In the genomic region with DNA sequence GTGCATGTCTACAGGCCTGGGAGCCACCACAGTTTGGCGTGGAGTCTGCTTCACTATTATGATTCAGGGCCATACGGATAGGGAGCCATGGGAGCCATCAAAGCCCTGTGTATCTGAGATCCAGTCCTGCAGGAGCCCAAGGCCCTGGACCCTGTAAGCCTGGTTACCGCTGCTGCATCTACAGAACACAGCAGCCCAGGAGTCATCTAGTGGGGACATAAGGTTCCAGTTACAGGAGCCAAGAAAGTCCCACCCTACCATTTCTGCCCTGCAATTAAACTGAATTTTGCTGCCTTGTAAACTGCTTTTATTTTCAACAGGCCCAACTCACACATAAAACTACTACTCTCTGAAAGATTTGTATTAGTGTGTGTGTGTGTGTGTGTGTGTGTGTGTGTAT, we compare ENCODE assay signal across 25 mouse cellular contexts.
"Had no signal": no experiment of that assay in that cellular context is flagged by ENCODE, and none has a peak within 500 bp of the region (broad histone marks: within the 10 kb centered on the region; RNA-seq: fewer than 3 reads in every experiment).

No protein-coding gene starts in this region.

- H3K27ac ChIP-seq: gastrocnemius, adult 2 months; heart, adult 2 months; heart, embryonic 13.5 days; heart, embryonic 15.5 days; hindbrain, embryonic 13.5 days; hindbrain, embryonic 15.5 days; hindbrain, postnatal 0 days; kidney, embryonic 15.5 days; kidney, postnatal 0 days; limb, embryonic 15.5 days; liver, embryonic 12.5 days; liver, embryonic 14.5 days had no signal

- H3K4me1 ChIP-seq: hindbrain, embryonic 13.5 days; hindbrain, embryonic 15.5 days; kidney, embryonic 15.5 days; liver, embryonic 12.5 days had no signal

- ATAC-seq: hindbrain, postnatal 0 days; liver, embryonic 12.5 days had no signal

- H3K4me2 ChIP-seq: heart, embryonic 11.5 days; heart, embryonic 13.5 days; heart, embryonic 15.5 days; hindbrain, embryonic 13.5 days; hindbrain, embryonic 15.5 days; kidney, embryonic 15.5 days; limb, embryonic 15.5 days; liver, embryonic 12.5 days had no signal

- H3K36me3 ChIP-seq: hindbrain, embryonic 15.5 days had no signal

- H3K9me3 ChIP-seq: heart, embryonic 13.5 days; heart, embryonic 15.5 days; hindbrain, embryonic 13.5 days; hindbrain, embryonic 15.5 days; kidney, embryonic 15.5 days; limb, embryonic 15.5 days; liver, embryonic 12.5 days had no signal

- H3K4me3 ChIP-seq: gastrocnemius, adult 2 months; heart, adult 2 months; heart, embryonic 13.5 days; heart, embryonic 15.5 days; hindbrain, embryonic 13.5 days; hindbrain, embryonic 15.5 days; kidney, embryonic 15.5 days; limb, embryonic 15.5 days; liver, embryonic 12.5 days had no signal

- H3K9ac ChIP-seq: heart, embryonic 13.5 days; heart, embryonic 15.5 days; hindbrain, embryonic 13.5 days; hindbrain, embryonic 15.5 days; kidney, embryonic 15.5 days; limb, embryonic 15.5 days; liver, embryonic 12.5 days; liver, embryonic 14.5 days had no signal

- DNase-seq: gastrocnemius, adult 2 months; gastrocnemius, postnatal 10 days; gastrocnemius, postnatal 25 days; heart, adult 2 months; heart, postnatal 14 days; heart, postnatal 36 days; kidney, adult 11 months; kidney, adult 2 months; kidney, adult 9 months; kidney, postnatal 14 days; kidney, postnatal 36 days; layer of hippocampus, adult 9-11 months; layer of hippocampus, postnatal 36 days; left cerebral cortex, postnatal 4 days had no signal

- H3K27me3 ChIP-seq: heart, embryonic 13.5 days; heart, embryonic 15.5 days; hindbrain, embryonic 13.5 days; hindbrain, embryonic 15.5 days; kidney, embryonic 15.5 days; limb, embryonic 15.5 days; liver, embryonic 12.5 days had no signal
